Mouse (Mus musculus): Measurements from ENCODE around the gene Nt5m. TPM values are rescaled to one million over a fixed set of nuclear protein-coding genes. Genes with fewer than 3 reads are reported as not detected.

Nt5m gene
- polyA plus RNA-seq, 1 experiment from 2014 or later: 40.5 TPM

DNA sequence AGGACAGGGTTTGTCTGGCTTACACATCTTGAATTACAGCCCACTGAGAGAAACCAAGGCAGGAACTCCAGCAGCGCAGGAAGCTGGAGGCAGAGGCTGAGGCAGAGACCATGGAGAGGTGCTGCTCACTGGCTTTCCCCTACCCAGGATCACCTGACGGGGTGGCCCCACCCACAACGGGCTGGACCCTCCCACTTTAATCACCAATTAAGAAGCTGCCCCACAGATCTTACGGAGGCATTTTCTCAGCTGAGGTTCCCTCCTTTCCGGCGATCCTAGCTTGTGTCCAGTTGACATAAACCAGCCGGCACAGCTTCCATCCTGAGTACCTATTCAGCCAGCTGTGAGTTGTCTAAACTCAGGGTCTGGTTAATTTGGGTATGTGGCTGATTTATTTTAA, 82.0 kb downstream of the Nt5m start:
- Histone ChIP-seq H3K4me2 (ENCODE audit: low read depth, low read length, severe bottlenecking) (no peak overlapping the region), H3K27ac (ENCODE audit: low read depth, low read length) (no peak overlapping the region), H3K9ac (ENCODE audit: low read length) (no peak overlapping the region), H3K4me3 (ENCODE audit: low read depth, low read length) (no peak overlapping the region), H3K36me3 (ENCODE audit: control insufficient read depth, insufficient read depth, low read length) (no peaks in the 10 kb centered on the region), H3K9me3 (ENCODE audit: control insufficient read depth, low read length) (no peaks in the 10 kb centered on the region), H3K27me3 (ENCODE audit: control insufficient read depth, insufficient read depth, low read length) (no peaks in the 10 kb centered on the region), H3K4me1 (replicated peaks; ENCODE audit: control insufficient read depth, insufficient read depth, low read length) (no peaks in the 10 kb centered on the region)
- ATAC-seq (replicated peaks; ENCODE audit: low FRiP score): no peak
- no peak for DNase-seq (ENCODE audit: low spot score)
- WGBS: 16% methylated on average over 7 of the region's 7 CpGs

DNA sequence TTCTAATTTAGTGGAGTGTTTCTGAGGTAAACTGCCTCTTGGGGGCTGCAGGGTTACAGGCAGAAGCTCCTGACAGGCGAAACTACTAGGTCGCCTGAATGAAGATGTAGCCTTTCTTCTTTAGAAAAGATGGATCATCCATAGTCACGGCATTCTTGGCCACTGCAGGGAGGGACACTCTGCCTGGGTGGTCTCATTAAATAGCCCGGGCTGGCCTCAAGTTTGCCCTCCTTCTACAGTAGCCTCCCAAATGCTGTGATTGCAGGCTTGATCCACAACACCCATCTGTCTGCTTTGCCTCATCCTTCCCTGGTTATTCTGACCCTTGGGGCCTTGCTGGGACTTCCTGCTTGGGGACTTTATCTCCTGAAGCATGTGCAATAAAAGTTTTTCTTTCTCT, 90.8 kb downstream of the Nt5m start:
- Histone ChIP-seq H3K36me3 (ENCODE audit: control insufficient read depth, insufficient read depth, low read length) (no peaks in the 10 kb centered on the region), H3K4me2 (ENCODE audit: low read depth, low read length, severe bottlenecking) (no peak overlapping the region), H3K4me3 (ENCODE audit: low read depth, low read length) (no peak overlapping the region), H3K27ac (ENCODE audit: low read depth, low read length) (no peak overlapping the region), H3K27me3 (ENCODE audit: control insufficient read depth, insufficient read depth, low read length) (no peaks in the 10 kb centered on the region), H3K9ac (ENCODE audit: low read length) (no peak overlapping the region), H3K9me3 (ENCODE audit: control insufficient read depth, low read length) (no peaks in the 10 kb centered on the region), H3K4me1 (replicated peaks; ENCODE audit: control insufficient read depth, insufficient read depth, low read length) (no peaks in the 10 kb centered on the region)
- ATAC-seq (replicated peaks; ENCODE audit: low FRiP score): no peak
- DNase-seq (ENCODE audit: low spot score): no peak
- 66% methylated on average over 4 of the region's 4 CpGs for WGBS

Other genes with a start within 250 kb of the Nt5m start
- not detected in 2 replicates for gene Olfr223, start 246.2 kb upstream of the Nt5m start, polyA plus RNA-seq (2014; fragmentation: Nextera tagmentation; extraction: Ambion mirVana)
- 97.6 and 104 TPM in 2 replicates for gene Mprip, start 178.1 kb upstream of the Nt5m start, polyA plus RNA-seq (2014; fragmentation: Nextera tagmentation; extraction: Ambion mirVana)
- 0.72 and 1.3 TPM in 2 replicates for gene Pld6, start 51.8 kb upstream of the Nt5m start, polyA plus RNA-seq (2014; fragmentation: Nextera tagmentation; extraction: Ambion mirVana)
- 36.0 and 36.7 TPM in 2 replicates for gene Flcn, start 29.4 kb upstream of the Nt5m start, polyA plus RNA-seq (2014; fragmentation: Nextera tagmentation; extraction: Ambion mirVana)
- gene Cops3, start 391 bp downstream of the Nt5m start, polyA plus RNA-seq (2014; fragmentation: Nextera tagmentation; extraction: Ambion mirVana): 251 and 258 TPM in 2 replicates
- 51.3 and 53.0 TPM in 2 replicates for gene Med9, start 108.8 kb downstream of the Nt5m start, polyA plus RNA-seq (2014; fragmentation: Nextera tagmentation; extraction: Ambion mirVana)
- gene Rasd1, start 125.5 kb downstream of the Nt5m start, polyA plus RNA-seq (2014; fragmentation: Nextera tagmentation; extraction: Ambion mirVana): 1.5 and 1.7 TPM in 2 replicates
- 6.2 and 7.7 TPM in 2 replicates for gene Pemt, start 207.0 kb downstream of the Nt5m start, polyA plus RNA-seq (2014; fragmentation: Nextera tagmentation; extraction: Ambion mirVana)